12 mouse cellular contexts compared by ENCODE assay signal in the genomic region with DNA sequence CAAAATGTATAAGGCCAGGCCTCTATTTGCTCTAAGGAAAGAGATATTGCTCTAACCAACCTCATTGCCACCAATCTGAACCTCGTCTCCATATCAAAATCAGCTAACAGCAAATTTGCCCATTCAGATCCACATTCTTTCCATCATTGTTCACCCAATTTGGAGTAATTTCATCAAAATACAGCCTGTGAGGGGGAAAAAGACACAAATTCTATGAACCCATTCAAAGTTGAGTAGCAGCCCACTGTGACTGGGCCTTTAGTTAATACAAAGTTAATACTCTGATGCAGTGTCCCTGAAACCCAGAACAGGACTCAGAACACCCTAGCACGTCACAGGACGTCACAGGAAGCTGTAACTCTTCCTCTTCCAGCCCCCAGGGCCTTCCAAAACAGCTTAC.
DNase-seq lines count a peak whose midpoint lies in the region; ATAC-seq lines count a peak whose summit lies in the region.
"Had no signal": no experiment of that assay in that cellular context is flagged by ENCODE, and none has a peak within 500 bp of the region (broad histone marks: within the 10 kb centered on the region; RNA-seq: fewer than 3 reads in every experiment).

No protein-coding gene starts in this region.

- no peak for DNase-seq in hindbrain, embryonic 14.5 days (ENCODE audit: low spot score)
- peak; percentile 85 for DNase-seq in midbrain, embryonic 11.5 days (ENCODE audit: low spot score, missing footprints)
- no peak for DNase-seq in embryonic facial prominence, embryonic 14.5 days (ENCODE audit: low spot score)
- no peak for DNase-seq in testis, postnatal 10 days (ENCODE audit: low spot score)
- DNase-seq in left cerebral cortex, postnatal 36 days (ENCODE audit: low spot score in 2 of 2), result no peak
- DNase-seq: adrenal gland, postnatal 10 days; lung, postnatal 4 days; thymus, adult 18-20 months had no signal

- no peak overlapping the region for H3K27ac ChIP-seq in hindbrain, embryonic 15.5 days (replicated peaks)
- no peak overlapping the region for H3K27ac ChIP-seq in hindbrain, embryonic 14.5 days
- no peak overlapping the region for H3K27ac ChIP-seq in midbrain, embryonic 11.5 days (ENCODE audit: low read depth, low read length)
- H3K27ac ChIP-seq in midbrain, embryonic 13.5 days, result no peak overlapping the region
- H3K27ac ChIP-seq in embryonic facial prominence, embryonic 14.5 days (replicated peaks; ENCODE audit: low read depth, low read length), result peak overlapping the region; percentile 96
- peak overlapping the region; percentile 95 for H3K27ac ChIP-seq in limb, embryonic 15.5 days
- H3K27ac ChIP-seq: hindbrain, postnatal 0 days had no signal

- no peaks in the 10 kb centered on the region for H3K9me3 ChIP-seq in hindbrain, embryonic 15.5 days
- H3K9me3 ChIP-seq in hindbrain, embryonic 14.5 days (ENCODE audit: control insufficient read depth, low read length), result no peaks in the 10 kb centered on the region
- no peaks in the 10 kb centered on the region for H3K9me3 ChIP-seq in midbrain, embryonic 11.5 days (ENCODE audit: control insufficient read depth, low read length)
- no peaks in the 10 kb centered on the region for H3K9me3 ChIP-seq in midbrain, embryonic 13.5 days
- 0 out of 2 replicates have a peak, but pooled peaks cover under 1% of the 10 kb centered on the region for H3K9me3 ChIP-seq in embryonic facial prominence, embryonic 14.5 days (ENCODE audit: control insufficient read depth, low read length)
- no peaks in the 10 kb centered on the region for H3K9me3 ChIP-seq in limb, embryonic 15.5 days

- H3K4me2 ChIP-seq in hindbrain, embryonic 15.5 days, result 0 out of 2 replicates have a peak overlapping the region, but pooled peaks have one; percentile 95
- H3K4me2 ChIP-seq in hindbrain, embryonic 14.5 days (replicated peaks), result no peak overlapping the region
- no peak overlapping the region for H3K4me2 ChIP-seq in midbrain, embryonic 11.5 days
- H3K4me2 ChIP-seq in midbrain, embryonic 13.5 days (replicated peaks), result no peak overlapping the region
- peak overlapping the region; percentile 75 for H3K4me2 ChIP-seq in embryonic facial prominence, embryonic 14.5 days (ENCODE audit: low read depth, low read length)
- no peak overlapping the region for H3K4me2 ChIP-seq in limb, embryonic 15.5 days

- H3K4me1 ChIP-seq in hindbrain, embryonic 15.5 days (replicated peaks), result peaks cover 11% of the 10 kb centered on the region
- peaks cover 12% of the 10 kb centered on the region; the same call in 1 of the 2 replicates for H3K4me1 ChIP-seq in hindbrain, embryonic 14.5 days (replicated peaks; ENCODE audit: control insufficient read depth, insufficient read depth, low read length)
- peaks cover 4% of the 10 kb centered on the region for H3K4me1 ChIP-seq in midbrain, embryonic 11.5 days (ENCODE audit: control insufficient read depth, insufficient read depth, low read length)
- peaks cover 13% of the 10 kb centered on the region for H3K4me1 ChIP-seq in midbrain, embryonic 13.5 days (replicated peaks)
- H3K4me1 ChIP-seq in embryonic facial prominence, embryonic 14.5 days (ENCODE audit: control insufficient read depth, insufficient read depth, low read length), result peaks cover 11% of the 10 kb centered on the region
- peaks cover 21% of the 10 kb centered on the region for H3K4me1 ChIP-seq in limb, embryonic 15.5 days

- no peaks in the 10 kb centered on the region for H3K27me3 ChIP-seq in hindbrain, embryonic 15.5 days
- H3K27me3 ChIP-seq in hindbrain, embryonic 14.5 days (ENCODE audit: control insufficient read depth, insufficient read depth, low read length), result peaks cover 11% of the 10 kb centered on the region
- 0 out of 2 replicates have a peak, but pooled peaks cover 5% of the 10 kb centered on the region for H3K27me3 ChIP-seq in midbrain, embryonic 11.5 days (ENCODE audit: control insufficient read depth, insufficient read depth, low read length)
- H3K27me3 ChIP-seq in midbrain, embryonic 13.5 days, result peaks cover 23% of the 10 kb centered on the region
- H3K27me3 ChIP-seq in embryonic facial prominence, embryonic 14.5 days (replicated peaks; ENCODE audit: control insufficient read depth, insufficient read depth, low read length), result no peaks in the 10 kb centered on the region
- H3K27me3 ChIP-seq in limb, embryonic 15.5 days, result no peaks in the 10 kb centered on the region

- ATAC-seq in hindbrain, embryonic 15.5 days (ENCODE audit: low FRiP score, low read depth), result no peak
- ATAC-seq in hindbrain, embryonic 14.5 days (ENCODE audit: low FRiP score), result no peak
- no peak for ATAC-seq in midbrain, embryonic 11.5 days (ENCODE audit: low FRiP score)
- no peak for ATAC-seq in midbrain, embryonic 13.5 days
- no peak for ATAC-seq in embryonic facial prominence, embryonic 14.5 days (ENCODE audit: low read depth)
- no peak for ATAC-seq in limb, embryonic 15.5 days (ENCODE audit: insufficient number of reproducible peaks, low FRiP score, low TSS enrichment, low read depth)

- no peak overlapping the region for H3K4me3 ChIP-seq in hindbrain, embryonic 15.5 days
- no peak overlapping the region for H3K4me3 ChIP-seq in hindbrain, embryonic 14.5 days (replicated peaks; ENCODE audit: low read length)
- no peak overlapping the region for H3K4me3 ChIP-seq in midbrain, embryonic 11.5 days (ENCODE audit: low read depth, low read length)
- H3K4me3 ChIP-seq in midbrain, embryonic 13.5 days (replicated peaks), result no peak overlapping the region
- H3K4me3 ChIP-seq in embryonic facial prominence, embryonic 14.5 days (ENCODE audit: low read depth, low read length), result no peak overlapping the region
- H3K4me3 ChIP-seq in limb, embryonic 15.5 days, result no peak overlapping the region

- intact Hi-C loops in left cerebral cortex, postnatal 36 days (cut with DNase I), result no loop called here

- 57% methylated on average over 3 of the region's 3 CpGs for WGBS in hindbrain, embryonic 15.5 days
- 49% methylated on average over 3 of the region's 3 CpGs for WGBS in hindbrain, embryonic 14.5 days
- WGBS in midbrain, embryonic 11.5 days, result 30% methylated on average over 3 of the region's 3 CpGs
- WGBS in midbrain, embryonic 13.5 days, result 34% methylated on average over 3 of the region's 3 CpGs
- WGBS in embryonic facial prominence, embryonic 14.5 days, result 43% methylated on average over 3 of the region's 3 CpGs
- WGBS in limb, embryonic 15.5 days, result 62% methylated on average over 3 of the region's 3 CpGs

- no peaks in the 10 kb centered on the region for H3K36me3 ChIP-seq in hindbrain, embryonic 15.5 days
- no peaks in the 10 kb centered on the region for H3K36me3 ChIP-seq in hindbrain, embryonic 14.5 days (replicated peaks; ENCODE audit: control insufficient read depth, insufficient read depth)
- H3K36me3 ChIP-seq in midbrain, embryonic 11.5 days (ENCODE audit: control insufficient read depth, insufficient read depth, low read length), result no peaks in the 10 kb centered on the region
- no peaks in the 10 kb centered on the region for H3K36me3 ChIP-seq in midbrain, embryonic 13.5 days
- no peaks in the 10 kb centered on the region for H3K36me3 ChIP-seq in embryonic facial prominence, embryonic 14.5 days (ENCODE audit: control insufficient read depth, insufficient read depth, low read length)
- H3K36me3 ChIP-seq in limb, embryonic 15.5 days, result no peaks in the 10 kb centered on the region

- H3K9ac ChIP-seq in hindbrain, embryonic 15.5 days, result no peak overlapping the region
- H3K9ac ChIP-seq in hindbrain, embryonic 14.5 days, result no peak overlapping the region
- no peak overlapping the region for H3K9ac ChIP-seq in midbrain, embryonic 11.5 days (ENCODE audit: low read length)
- H3K9ac ChIP-seq in midbrain, embryonic 13.5 days (replicated peaks), result no peak overlapping the region
- H3K9ac ChIP-seq in embryonic facial prominence, embryonic 14.5 days (ENCODE audit: low read depth, low read length), result no peak overlapping the region
- H3K9ac ChIP-seq in limb, embryonic 15.5 days, result no peak overlapping the region

Comparison
In these comparisons a context has a peak if more than half of its experiments do, and no peak if none do; other contexts are left out.
1. H3K4me2 ChIP-seq: peak in hindbrain, embryonic 15.5 days (single experiment) and embryonic facial prominence, embryonic 14.5 days (single experiment); none in hindbrain, embryonic 14.5 days (single experiment), midbrain, embryonic 11.5 days (single experiment), midbrain, embryonic 13.5 days (single experiment) and limb, embryonic 15.5 days (single experiment).
2. H3K27ac ChIP-seq: peak in embryonic facial prominence, embryonic 14.5 days (single experiment) and limb, embryonic 15.5 days (single experiment); none in hindbrain, embryonic 15.5 days (single experiment), hindbrain, embryonic 14.5 days (single experiment), midbrain, embryonic 11.5 days (single experiment) and midbrain, embryonic 13.5 days (single experiment).